Mouse (Mus musculus) heart, postnatal 14 days (tissue): ENCODE measurements around the gene Vmn1r143. TPM values are rescaled to one million over a fixed set of nuclear protein-coding genes. Genes with fewer than 3 reads are reported as not detected.
"Not testable (repeated sequence)": the region's sequence is repeated elsewhere in the genome, so short reads cannot be mapped to it uniquely, and the experiment has no call there.

ENCODE experiments used
- DNase-seq, 2 experiments: peaks; one replicate each; pipeline ENCODE4 v3.0.0; 2021 to 2022
- intact Hi-C: fragments of 180-260 bp; cut with DNase I; formaldehyde crosslinking; loops from one replicate; pipeline ENCODE4 v1.15.1; 2025
- long read RNA-seq, 2 experiments: library from polyadenylated mRNA; stranded (forward); transcript quantifications; one replicate each; pipeline ENCODE4 v2.0.0; 2021
- total RNA-seq, 2 experiments: library from RNA; stranded (reverse); gene quantifications; 2 replicates each; pipeline ENCODE4 v1.2.3; 2021

Gene Vmn1r143
- not detected for total RNA-seq
- long read RNA-seq, experiment 1, result 0 reads
- long read RNA-seq, experiment 2, result 0 reads

- DNase-seq, intact Hi-C loops: not testable (repeated sequence)
Measured at GRCm38 (mm10) chr7:22189077-22189476, at the start of gene Vmn1r143. TSS of gene Vmn1r143 (plus strand) at chr7:22189377.

GRCm38 (mm10) chr7:22163935-22164334 lies 25.2 kb upstream of the Vmn1r143 start, which contains the start of gene Vmn1r142:
TSS of gene Vmn1r142 (minus strand) at chr7:22164035.
- intact Hi-C loops, DNase-seq: not testable (repeated sequence)

GRCm38 (mm10) chr7:22201164-22201563 lies 12.0 kb downstream of the Vmn1r143 start, which contains the start of gene Gm8653:
TSS of gene Gm8653 (minus strand) at chr7:22201264.
- intact Hi-C loops, DNase-seq: not testable (repeated sequence)

- DNase-seq, intact Hi-C loops: not testable (repeated sequence)
Measured at GRCm38 (mm10) chr7:22229384-22229783, 40.2 kb downstream of the Vmn1r143 start, which contains the start of gene Gm8453. TSS of gene Gm8453 (minus strand) at chr7:22229484.

Other genes starting within 250 kb of the Vmn1r143 start
- gene Vmn1r137, start 194.8 kb upstream of the Vmn1r143 start, total RNA-seq, result not detected
- gene Vmn1r138, start 160.5 kb upstream of the Vmn1r143 start, total RNA-seq, result not detected
- gene Gm6176, start 133.1 kb upstream of the Vmn1r143 start, total RNA-seq, result not detected
- not detected for gene Vmn1r139, start 120.3 kb upstream of the Vmn1r143 start, total RNA-seq
- gene Gm16451, start 71.1 kb upstream of the Vmn1r143 start, total RNA-seq, result not detected
- gene Gm10666, start 54.6 kb upstream of the Vmn1r143 start, total RNA-seq, result not detected
- not detected for gene Vmn1r142, start 25.3 kb upstream of the Vmn1r143 start, total RNA-seq
- not detected for gene Gm8653, start 11.9 kb downstream of the Vmn1r143 start, total RNA-seq
- gene Gm8453, start 40.1 kb downstream of the Vmn1r143 start, total RNA-seq, result not detected
- gene Gm4187, start 140.3 kb downstream of the Vmn1r143 start, total RNA-seq, result not detected
- not detected for gene Gm8660, start 181.7 kb downstream of the Vmn1r143 start, total RNA-seq
- gene Vmn1r148, start 224.2 kb downstream of the Vmn1r143 start, total RNA-seq, result not detected
- gene Vmn1r149, start 248.9 kb downstream of the Vmn1r143 start, total RNA-seq, result not detected